Mouse (Mus musculus) G1E (cell line): ENCODE measurements at regions not wholly inside any gene's neighbourhood (a gene's known extent, or its start where the extent isn't known, plus 50 kb on each side); places are given as distances from the start of the nearest gene placed in this dataset.

Source experiments
- CTCF ChIP-seq: IDR thresholded peaks from 2 replicates; pipeline ENCODE4 v1.5.1; 2012; ENCODE audit warnings: low read depth, low read length, inconsistent platforms, mixed read lengths
- TAL1 ChIP-seq: conservative IDR thresholded peaks from 2 replicates; pipeline ENCODE4 v1.6.1; 2012; ENCODE audit warnings: low read depth, low read length, inconsistent platforms, mixed read lengths

DNA sequence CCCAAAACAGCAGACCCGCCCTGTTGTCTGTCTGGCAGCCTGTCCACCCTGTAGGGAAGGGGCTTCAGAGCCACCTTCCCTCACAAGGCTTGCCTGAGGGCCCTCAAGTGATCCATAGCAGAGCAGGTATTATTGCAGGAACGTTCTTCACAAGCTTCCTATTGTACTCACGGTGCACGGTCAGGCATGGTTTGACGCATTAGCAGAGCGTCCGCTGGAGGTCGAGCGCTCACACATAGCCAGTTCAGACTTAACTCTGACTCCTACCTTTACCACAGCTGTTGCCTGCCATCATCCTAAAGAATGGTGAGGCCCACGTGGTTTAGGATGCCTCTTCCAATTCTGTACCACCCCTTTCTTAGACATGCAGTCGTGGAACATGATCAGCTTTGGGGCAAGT lies 71.1 kb downstream of the Mcfd2 start:
- TF ChIP-seq CTCF (no peak), TAL1 (no peak)
